In the genomic region with DNA sequence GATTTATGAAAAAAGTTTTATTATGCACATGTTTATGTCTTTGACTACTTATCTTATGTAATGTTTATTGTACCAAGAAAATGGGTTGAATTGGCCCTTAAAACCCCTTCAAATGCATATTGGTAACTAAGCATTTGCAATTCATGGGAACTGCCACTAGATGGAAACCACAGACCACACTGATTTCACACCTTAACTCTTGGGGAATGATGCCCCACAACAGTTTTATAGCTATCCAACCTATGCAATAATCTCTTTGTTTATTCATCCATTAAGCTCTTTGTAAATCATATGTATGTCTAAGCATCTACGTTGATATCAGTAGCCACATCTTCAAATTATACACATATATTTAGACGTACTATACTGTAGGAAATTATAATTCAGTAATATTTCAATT, we compare ENCODE assay signal across 9 mouse cellular contexts.
DNase-seq lines count a peak whose midpoint lies in the region; ATAC-seq lines count a peak whose summit lies in the region.
"Had no signal": no experiment of that assay in that cellular context is flagged by ENCODE, and none has a peak within 500 bp of the region (broad histone marks: within the 10 kb centered on the region; RNA-seq: fewer than 3 reads in every experiment).

No protein-coding gene starts in this region.

- DNase-seq in layer of hippocampus, adult 11-12 months (ENCODE audit: low spot score) = peak; percentile 11
- DNase-seq in layer of hippocampus, postnatal 36 days = no peak
- DNase-seq in NIH3T3 (ENCODE audit: low read depth) = peak; percentile 40
- peak; percentile 59 for DNase-seq in embryo, embryonic 11 days
- DNase-seq in adrenal gland, adult 8-10 months = no peak

- H3K36me3 ChIP-seq in midbrain, embryonic 12.5 days = no peaks in the 10 kb centered on the region
- H3K36me3 ChIP-seq: hindbrain, embryonic 15.5 days had no signal

- ATAC-seq in midbrain, embryonic 12.5 days (ENCODE audit: low FRiP score, low read depth) = peak; percentile 72; the same call in 1 of the 2 replicates
- ATAC-seq in inflammation-experienced regulatory T-cells, adult 6 months = no peak
- ATAC-seq in activated CD4-positive, CD25-positive, alpha-beta regulatory T cell, adult 4 months = no peak

- H3K9ac ChIP-seq in midbrain, embryonic 12.5 days (replicated peaks) = no peak overlapping the region
- H3K9ac ChIP-seq: hindbrain, embryonic 15.5 days had no signal

- no peak overlapping the region for H3K27ac ChIP-seq in midbrain, embryonic 12.5 days (replicated peaks)
- H3K27ac ChIP-seq: hindbrain, embryonic 15.5 days had no signal

- no peaks in the 10 kb centered on the region for H3K9me3 ChIP-seq in midbrain, embryonic 12.5 days
- H3K9me3 ChIP-seq: hindbrain, embryonic 15.5 days had no signal

- H3K4me1 ChIP-seq in midbrain, embryonic 12.5 days = no peaks in the 10 kb centered on the region
- H3K4me1 ChIP-seq: hindbrain, embryonic 15.5 days had no signal

- 58% methylated on average over 2 of the region's 2 CpGs for WGBS in midbrain, embryonic 12.5 days

- no peak overlapping the region for H3K4me3 ChIP-seq in midbrain, embryonic 12.5 days
- H3K4me3 ChIP-seq: hindbrain, embryonic 15.5 days had no signal

- no peak overlapping the region for H3K4me2 ChIP-seq in midbrain, embryonic 12.5 days (replicated peaks)
- H3K4me2 ChIP-seq: hindbrain, embryonic 15.5 days had no signal

- H3K27me3 ChIP-seq in midbrain, embryonic 12.5 days = no peaks in the 10 kb centered on the region
- H3K27me3 ChIP-seq: hindbrain, embryonic 15.5 days had no signal

Comparison
In these comparisons a context has a peak if more than half of its experiments do, and no peak if none do; other contexts are left out.
1. DNase-seq: peak in layer of hippocampus, adult 11-12 months (single experiment), NIH3T3 (single experiment) and embryo, embryonic 11 days (single experiment); none in layer of hippocampus, postnatal 36 days (0 of 2) and adrenal gland, adult 8-10 months (single experiment).